Mouse (Mus musculus) lung, adult 2 months (tissue): ENCODE data around the gene Flvcr2.

Source experiments
- CTCF ChIP-seq: fragments of 200-500 bp; IDR thresholded peaks from 2 replicates; pipeline ENCODE4 v1.5.1; 2011; ENCODE audit warnings: mild to moderate bottlenecking, low read length, control low read depth; ENCODE audit not compliant: insufficient read depth
- POLR2A ChIP-seq: fragments of 200-500 bp; IDR thresholded peaks from 2 replicates; pipeline ENCODE4 v1.6.1; 2011; ENCODE audit warnings: low read depth, mild to moderate bottlenecking, control low read depth, low read length, borderline replicate concordance; ENCODE audit errors: extremely low read depth

DNA sequence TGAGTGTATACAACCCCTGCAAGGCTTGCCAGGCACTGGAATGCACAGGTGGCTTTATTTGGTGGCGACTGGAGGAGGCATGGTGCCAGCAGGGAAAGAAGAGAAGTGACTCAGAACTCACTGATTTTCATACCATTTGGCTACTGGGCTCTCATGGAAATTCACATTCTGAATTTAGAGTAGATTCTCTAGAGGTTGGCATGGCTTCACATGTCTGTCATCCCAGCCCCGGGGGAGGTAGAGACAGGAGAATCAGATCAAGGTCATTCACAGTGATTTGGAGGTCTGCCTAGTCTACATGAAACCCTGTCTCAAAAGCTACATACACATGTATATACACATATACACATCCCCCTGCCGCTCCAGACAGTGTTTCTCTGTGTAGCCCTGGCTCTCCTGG is 9.4 kb upstream of the Flvcr2 start:
- TF ChIP-seq CTCF (no peak), POLR2A (no peak)
